Mouse (Mus musculus) C3H10T1/2 (cell line): ENCODE measurements around the gene Drg2. TPM values are rescaled to one million over a fixed set of nuclear protein-coding genes. Genes with fewer than 3 reads are reported as not detected.

Source experiments
- polyA plus RNA-seq, 2 experiments: library from polyadenylated mRNA; unstranded; fragments of >200 nt; fragmentation: generic; extraction: Trizol; gene quantifications; one replicate each; pipeline ENCODE4 v1.2.1; 2012; ENCODE audit warnings: missing spikeins in 2 of 2

Drg2 gene
- polyA plus RNA-seq, result 100 to 1,000 TPM in 1 of 2 experiments, 10 to 100 TPM in 1; 81.5 to 105 TPM

DNA sequence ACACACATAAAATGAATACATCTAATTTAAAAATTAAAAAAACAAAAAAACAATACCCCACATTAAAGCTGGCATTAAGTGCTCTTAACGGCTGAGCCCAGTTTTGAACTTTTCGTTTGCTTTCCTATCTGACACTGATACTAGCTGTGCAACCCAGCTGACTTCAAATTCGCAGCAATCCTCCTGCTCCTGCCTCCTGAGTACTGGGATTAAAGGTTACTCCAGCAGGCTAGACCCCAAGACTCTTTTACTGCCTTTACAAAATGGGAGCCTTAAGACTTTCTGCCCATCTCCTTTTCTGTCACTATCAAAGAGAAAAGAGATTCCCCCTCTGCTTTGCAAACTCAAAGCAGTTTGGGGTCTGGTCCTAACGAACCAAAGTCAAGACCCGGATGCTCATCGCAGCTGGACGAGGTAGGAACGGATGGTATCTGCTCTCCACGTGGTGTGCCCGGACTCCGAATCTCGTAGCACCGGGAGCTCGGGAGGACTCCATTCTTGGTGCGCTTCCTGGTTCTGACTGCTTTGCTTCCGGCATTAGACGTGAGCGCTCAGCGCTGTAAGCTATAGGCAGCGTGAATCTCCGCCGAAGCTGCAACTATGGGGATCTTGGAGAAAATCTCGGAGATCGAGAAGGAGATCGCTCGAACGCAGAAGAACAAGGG lies at the start of gene Drg2:
Gene Drg2 (plus strand): TSS at position 512 of the 665 bp plus-strand sequence.

DNA sequence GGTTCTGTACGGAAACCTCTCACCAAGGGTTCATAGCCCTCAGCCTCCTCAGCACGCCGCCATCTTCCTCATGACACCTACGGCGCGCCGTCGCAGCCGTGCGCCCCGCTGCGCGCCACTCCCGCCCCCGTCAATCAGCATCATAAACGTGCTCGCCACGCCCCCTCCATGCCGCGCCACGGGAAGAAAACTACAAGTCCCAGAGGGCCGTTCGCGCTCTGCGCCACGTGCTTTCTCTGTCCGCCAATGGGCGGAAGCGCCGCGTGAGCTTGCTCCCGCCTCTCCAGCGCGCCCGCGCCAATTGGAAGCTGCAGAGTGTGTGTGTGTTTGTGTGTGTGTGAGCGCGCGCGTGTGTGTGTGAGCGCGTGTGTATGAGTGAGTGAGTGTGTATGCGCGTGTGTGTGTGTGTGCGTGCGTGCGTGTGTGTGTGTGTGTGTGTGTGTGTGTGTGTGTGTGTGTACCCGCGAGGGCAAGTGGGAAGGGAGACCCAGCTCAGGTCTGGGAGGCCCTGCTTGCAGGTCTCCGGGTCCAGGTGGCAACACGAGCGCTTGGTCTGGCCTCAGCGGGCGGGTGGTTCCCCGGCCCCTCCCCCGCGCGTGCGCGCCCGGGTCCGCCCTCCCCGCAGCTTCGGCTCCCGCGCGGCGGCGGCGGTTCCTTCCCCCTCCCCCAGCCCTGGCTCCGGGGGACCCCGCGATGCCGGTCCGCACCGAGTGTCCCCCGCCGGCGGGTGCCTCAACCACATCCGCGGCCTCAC lies 37.3 kb upstream of the Drg2 start, which contains the start of gene Gid4:
Gene Gid4 (plus strand): TSS at position 183 of the 754 bp plus-strand sequence.

DNA sequence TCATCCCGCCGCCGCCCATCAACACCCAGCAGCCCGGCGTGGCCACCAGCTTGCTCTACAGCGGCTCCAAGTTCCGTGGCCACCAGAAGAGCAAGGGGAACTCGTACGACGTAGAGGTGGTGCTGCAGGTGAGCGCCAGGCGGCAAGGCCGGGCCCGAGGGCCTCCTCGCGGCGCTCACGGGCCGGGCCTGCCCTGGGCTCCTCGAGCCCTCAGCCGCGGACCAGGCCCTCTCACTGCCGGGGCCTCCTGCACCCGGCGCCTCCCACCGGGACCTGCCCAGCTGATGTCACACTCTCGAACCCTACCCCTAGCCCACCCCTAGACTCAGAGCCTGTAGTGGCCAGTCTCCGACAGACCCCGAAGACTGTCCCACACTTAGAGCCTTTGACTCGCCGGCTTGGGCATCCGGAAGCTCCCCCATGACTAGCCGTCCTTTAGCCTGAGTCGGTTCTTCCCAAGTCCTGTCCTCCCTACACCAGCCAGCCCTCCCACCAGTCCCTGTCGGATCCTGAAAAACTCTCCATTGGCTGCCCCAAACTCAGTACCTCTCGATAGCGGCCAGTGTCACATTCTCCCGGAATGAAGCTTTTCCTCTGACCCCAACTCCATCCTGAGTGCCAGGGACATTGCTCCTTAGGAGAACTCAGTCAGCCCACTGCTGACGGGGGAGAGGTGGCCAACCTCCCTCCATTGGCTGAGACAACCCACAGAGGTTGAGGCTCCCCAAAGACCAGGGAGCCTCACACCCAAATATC lies 36.5 kb upstream of the Drg2 start, which contains the start of gene Atpaf2:
Gene Atpaf2 (minus strand): TSS at position 741 of the 756 bp plus-strand sequence.

GRCm38 (mm10) chr11:60469039-60469438 lies 14.6 kb downstream of the Drg2 start, which contains the start of gene Myo15:
TSS of gene Myo15 (plus strand) at chr11:60469339.

Other genes starting within 250 kb of the Drg2 start
- 10 to 100 TPM; 10.1 to 40.5 TPM for gene Srebf1, start 232.0 kb upstream of the Drg2 start, polyA plus RNA-seq
- 10 to 100 TPM; 10.0 to 33.7 TPM for gene Tom1l2, start 101.7 kb upstream of the Drg2 start, polyA plus RNA-seq
- under 1 TPM; 0.01 to 0.30 TPM for gene Drc3, start 101.3 kb upstream of the Drg2 start, polyA plus RNA-seq
- 1 to 10 TPM; 3.2 to 7.8 TPM for gene Gid4, start 37.4 kb upstream of the Drg2 start, polyA plus RNA-seq
- gene Atpaf2, start 36.1 kb upstream of the Drg2 start, polyA plus RNA-seq, result 10 to 100 TPM; 22.8 to 27.0 TPM
- gene Myo15, start 14.7 kb downstream of the Drg2 start, polyA plus RNA-seq, result under 1 TPM in 1 of 2 experiments, not detected in 1; 0.05 TPM
- 10 to 100 TPM in 1 of 2 experiments, 1 to 10 TPM in 1; 3.2 to 18.2 TPM for gene Alkbh5, start 81.8 kb downstream of the Drg2 start, polyA plus RNA-seq
- gene Llgl1, start 245.1 kb downstream of the Drg2 start, polyA plus RNA-seq, result 10 to 100 TPM; 17.3 to 50.5 TPM